Mouse (Mus musculus): ENCODE results near the gene Nt5e. TPM values are rescaled to one million over a fixed set of nuclear protein-coding genes. Genes with fewer than 3 reads are reported as not detected.

Gene Nt5e
- polyA plus RNA-seq, 1 experiment from 2014 or later = 3.1 TPM

Other genes with a start within 250 kb of the Nt5e start
- 29.7 and 35.1 TPM in 2 replicates for gene Snx14, start 111.8 kb downstream of the Nt5e start, polyA plus RNA-seq (2014; fragmentation: Nextera tagmentation; extraction: Ambion mirVana)
- gene Gm20537, start 129.4 kb downstream of the Nt5e start, polyA plus RNA-seq (2014; fragmentation: Nextera tagmentation; extraction: Ambion mirVana) = 0.24 and 0.52 TPM in 2 replicates
- gene Syncrip, start 155.4 kb downstream of the Nt5e start, polyA plus RNA-seq (2014; fragmentation: Nextera tagmentation; extraction: Ambion mirVana) = 104 and 106 TPM in 2 replicates
- gene Zfp949, start 220.8 kb downstream of the Nt5e start, polyA plus RNA-seq (2014; fragmentation: Nextera tagmentation; extraction: Ambion mirVana) = 8.8 and 9.6 TPM in 2 replicates